Mouse (Mus musculus): ENCODE measurements around the gene Slc1a2. TPM values are rescaled to one million over a fixed set of nuclear protein-coding genes. Genes with fewer than 3 reads are reported as not detected.
A peak's percentile ranks its signal among the peaks of the same experiment; 100 is the strongest.

Slc1a2 gene
- total RNA-seq, 4 experiments from 2014 or later, result 0.41 to 1.4 (median 0.73) TPM

DNA sequence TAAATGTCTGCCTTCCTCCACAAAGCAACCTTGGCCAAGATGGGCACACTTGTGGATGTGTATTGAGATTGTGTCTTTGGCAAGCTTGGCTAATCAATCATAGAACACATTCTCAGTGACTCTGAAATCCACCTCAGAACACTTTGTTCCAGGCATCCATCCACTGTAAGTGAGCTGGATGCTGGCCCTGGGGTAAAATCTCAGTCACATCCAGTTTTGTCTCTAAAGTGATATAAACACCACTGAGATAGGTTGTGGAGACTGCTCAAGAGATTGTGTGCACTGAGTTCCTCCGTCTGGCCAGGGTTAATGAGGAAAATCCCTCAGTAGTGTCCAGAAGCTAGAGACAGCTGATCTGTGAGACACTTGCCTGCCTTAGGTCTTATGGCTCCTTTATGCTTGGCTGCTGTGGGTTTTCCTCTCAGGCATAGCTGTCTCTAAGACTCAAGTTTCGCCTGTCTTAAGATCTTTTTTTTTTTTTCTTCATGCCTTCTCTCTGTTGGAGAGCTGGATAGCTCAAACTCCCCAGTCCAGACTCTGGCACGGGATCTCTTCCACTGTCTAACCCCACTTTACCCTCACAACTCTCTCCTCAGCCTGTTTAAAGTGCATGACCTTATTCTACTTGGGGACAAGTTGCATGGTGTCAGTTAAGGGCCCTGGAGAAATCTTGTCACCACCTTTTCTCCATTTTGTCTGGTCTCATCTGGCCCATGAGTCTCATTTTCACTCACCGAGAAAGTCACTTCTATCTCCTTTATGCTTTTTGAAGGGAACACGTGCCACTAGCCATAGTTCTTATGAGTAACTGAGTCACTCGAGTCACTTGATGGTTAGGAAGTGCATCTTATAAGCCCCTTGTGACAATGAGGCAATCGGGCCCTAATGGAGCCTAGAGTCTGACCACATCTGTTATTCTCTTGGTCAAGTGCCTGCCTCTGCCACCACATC lies 54.5 kb downstream of the Slc1a2 start:
- no peak for DNase-seq (ENCODE audit: low spot score)

DNA sequence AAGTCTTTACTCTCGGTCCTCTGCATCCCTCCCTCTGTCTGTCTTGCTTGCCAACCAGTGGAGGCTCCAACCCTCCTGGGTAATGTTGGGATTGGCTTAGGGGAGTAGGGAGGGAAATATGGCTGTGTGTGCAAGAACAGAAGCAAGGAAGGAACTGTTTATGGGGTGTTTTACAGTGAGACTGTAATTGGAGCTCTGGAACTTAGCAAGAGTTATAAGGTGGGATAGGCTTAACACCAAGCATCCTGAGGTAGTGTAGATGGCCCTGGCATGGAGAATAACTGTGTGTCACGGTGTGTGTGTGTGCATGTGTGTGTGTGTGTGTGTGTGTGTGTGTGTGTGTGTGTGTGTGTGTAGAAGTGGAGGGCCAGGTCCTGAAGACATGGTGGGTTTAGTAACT lies 55.9 kb downstream of the Slc1a2 start:
- no peak for DNase-seq (ENCODE audit: low spot score)

DNA sequence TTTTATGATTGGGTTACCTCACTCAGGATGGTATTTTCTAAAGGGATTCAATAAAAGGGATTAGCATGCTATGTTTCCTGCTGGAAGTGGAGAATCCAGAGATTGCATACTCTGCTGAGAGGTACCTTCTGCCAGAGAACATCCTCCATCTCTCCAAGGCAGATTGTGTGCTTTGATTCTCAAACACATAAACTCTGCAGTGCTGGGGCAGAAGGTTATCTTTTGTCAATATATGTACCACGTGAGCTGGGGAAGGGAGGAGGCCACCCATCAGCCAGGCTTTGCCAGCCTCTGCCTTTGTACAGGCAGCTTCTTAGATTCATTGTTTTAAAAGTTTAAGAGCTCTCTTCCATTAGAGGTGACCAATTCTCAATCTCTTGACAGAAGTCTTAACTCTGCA lies 57.3 kb downstream of the Slc1a2 start:
- no peak for DNase-seq (ENCODE audit: low spot score)

DNA sequence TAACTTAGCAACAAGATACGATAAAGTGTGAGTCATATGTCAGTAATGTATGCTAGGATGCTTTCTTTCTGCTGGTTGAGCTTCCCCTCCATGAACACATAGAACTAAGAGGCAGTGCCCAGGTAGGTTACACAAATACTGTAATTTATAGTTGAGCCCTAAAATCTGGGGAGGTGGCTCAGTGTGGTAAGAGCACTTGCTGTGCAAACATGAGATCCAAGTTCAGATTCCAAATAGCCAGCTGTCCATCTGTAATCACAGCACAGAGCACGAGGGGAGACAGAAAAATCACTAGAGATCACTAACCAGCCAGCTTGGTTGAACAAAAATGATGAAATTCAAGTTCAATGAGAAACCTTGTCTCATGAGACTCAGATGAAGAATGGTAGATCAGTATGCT lies 63.4 kb downstream of the Slc1a2 start:
- no peak for DNase-seq (ENCODE audit: low spot score)

DNA sequence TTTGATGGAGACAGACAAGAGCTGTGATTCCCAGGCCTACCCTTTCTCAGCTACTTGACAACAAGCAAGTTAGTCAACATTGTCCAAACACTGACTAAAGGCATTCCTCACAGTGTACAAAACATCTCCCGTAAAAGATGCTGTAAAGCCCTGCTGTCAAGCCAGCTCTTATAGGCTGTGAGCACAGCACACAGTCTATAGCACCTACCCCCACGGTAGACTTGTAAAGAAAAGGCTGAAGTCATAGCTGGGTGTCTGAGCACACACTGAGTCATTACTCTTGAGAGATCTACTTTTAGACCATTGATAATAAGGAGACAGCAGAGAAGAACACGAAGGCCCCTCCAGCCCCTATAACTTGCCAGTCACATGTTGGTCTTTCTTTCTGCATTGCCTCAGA lies 66.6 kb downstream of the Slc1a2 start:
- no peak for DNase-seq (ENCODE audit: low spot score)

DNA sequence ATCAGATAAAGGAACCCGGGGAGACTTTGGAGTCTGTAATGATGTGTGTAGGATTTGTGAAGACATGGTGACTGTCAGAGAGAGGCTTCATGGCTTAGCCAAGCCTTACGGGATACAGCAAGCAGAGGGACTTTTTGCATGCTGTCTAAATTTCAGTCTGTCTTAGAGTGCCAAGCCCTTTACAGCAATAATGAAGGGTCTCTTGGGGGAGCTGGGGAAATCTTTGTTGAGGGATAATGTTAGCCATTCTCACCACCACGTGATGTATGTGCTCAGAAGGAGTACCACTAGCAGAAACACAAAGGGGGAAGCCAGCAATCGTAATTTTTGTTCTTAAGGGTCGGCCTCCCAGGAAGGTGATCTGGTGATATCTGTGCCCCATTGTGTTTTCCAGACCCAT lies 71.9 kb downstream of the Slc1a2 start:
- DNase-seq (ENCODE audit: low spot score), result no peak

DNA sequence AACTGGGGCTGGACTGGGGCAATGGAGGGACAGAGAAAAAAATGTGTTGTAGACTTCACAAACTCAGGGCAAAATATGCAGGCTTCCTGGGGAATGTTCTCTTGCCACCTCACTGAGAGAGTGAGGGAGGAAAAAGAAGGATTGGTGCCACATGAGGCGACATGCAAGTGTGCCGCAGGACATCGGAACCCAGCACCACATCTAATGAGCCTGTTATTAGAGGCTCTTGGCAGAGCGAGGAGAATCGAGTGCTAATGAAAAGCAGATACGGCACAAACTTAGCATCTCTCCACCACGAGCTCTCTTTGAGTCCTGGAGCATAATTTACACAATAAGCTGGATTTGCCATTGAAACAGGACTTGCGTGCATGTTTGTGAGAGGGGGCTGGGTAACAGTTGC lies 72.3 kb downstream of the Slc1a2 start:
- no peak for DNase-seq (ENCODE audit: low spot score)

DNA sequence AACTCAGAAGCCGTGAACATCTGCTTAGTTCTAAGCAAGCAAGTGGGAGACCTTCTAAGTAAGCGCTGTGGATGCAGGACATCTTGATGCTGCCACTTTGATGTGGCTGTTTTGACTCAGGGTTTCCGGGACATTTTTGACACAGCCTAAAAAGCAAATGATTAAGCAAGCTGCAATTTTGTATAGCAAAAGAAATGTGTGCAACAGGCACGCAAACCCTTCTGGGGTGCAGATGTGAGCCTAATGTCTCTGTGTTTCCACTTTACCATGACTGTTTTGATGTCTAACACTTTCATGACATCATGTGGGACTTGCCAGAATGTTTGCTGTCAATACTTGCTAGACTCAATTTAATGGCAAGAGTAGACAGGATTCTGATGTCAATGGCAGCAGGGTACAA lies 74.7 kb downstream of the Slc1a2 start:
- DNase-seq (ENCODE audit: low spot score), result no peak

DNA sequence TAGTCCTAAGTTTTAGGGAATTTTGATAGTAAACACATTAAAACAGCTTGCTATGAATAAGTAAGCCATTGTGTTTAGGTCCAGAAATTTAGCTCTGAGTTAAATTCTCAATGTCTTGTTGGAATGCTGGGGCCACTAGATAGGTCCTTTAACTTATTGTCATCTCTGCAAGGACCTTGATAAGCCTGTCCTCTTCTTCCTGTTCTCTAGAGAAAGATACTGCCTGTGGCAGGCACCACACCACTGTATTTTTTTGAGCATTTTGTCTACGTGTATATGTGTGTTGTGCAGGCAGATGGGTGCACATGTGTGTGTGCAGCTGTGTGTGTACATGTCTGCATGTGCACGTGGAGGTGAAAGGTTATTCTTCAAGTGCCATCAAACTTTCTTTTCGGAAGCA lies 75.6 kb downstream of the Slc1a2 start:
- DNase-seq (ENCODE audit: low spot score), result no peak

DNA sequence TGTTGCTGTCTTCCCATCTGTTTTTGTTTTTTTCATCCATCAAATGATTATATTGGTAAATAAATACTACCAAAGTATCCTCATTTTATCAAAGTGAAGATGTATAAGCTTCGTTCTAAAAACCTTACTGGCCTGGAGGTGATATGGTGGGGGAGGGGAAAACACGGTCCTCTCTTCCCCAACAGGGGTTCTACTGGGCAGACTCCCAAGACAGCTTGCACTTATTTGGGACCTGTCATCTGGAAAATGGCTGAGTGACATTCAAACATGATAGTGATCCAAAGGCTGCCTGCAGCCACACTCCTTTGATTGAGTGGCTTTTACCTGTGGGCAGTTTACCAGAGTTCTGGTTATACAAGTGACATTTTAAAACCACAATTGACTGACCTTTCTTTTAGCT lies 76.6 kb downstream of the Slc1a2 start:
- no peak for DNase-seq (ENCODE audit: low spot score)

DNA sequence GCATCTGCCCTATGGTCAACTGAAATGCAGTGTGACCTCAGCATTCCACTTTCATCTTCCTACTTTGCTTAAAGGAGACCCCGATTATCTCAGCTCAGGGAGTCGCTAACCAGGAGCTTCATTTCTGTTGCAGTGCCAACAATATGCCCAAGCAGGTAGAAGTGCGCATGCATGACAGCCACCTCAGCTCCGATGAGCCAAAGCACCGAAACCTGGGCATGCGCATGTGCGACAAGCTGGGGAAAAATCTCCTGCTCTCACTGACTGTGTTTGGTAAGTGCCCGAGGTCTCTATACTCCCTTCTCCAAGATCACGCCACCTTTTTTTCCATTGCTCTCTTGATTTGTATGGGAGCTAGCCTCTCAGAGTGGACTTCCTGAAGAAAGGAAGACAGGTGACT lies 77.4 kb downstream of the Slc1a2 start:
- no peak for DNase-seq (ENCODE audit: low spot score)

DNA sequence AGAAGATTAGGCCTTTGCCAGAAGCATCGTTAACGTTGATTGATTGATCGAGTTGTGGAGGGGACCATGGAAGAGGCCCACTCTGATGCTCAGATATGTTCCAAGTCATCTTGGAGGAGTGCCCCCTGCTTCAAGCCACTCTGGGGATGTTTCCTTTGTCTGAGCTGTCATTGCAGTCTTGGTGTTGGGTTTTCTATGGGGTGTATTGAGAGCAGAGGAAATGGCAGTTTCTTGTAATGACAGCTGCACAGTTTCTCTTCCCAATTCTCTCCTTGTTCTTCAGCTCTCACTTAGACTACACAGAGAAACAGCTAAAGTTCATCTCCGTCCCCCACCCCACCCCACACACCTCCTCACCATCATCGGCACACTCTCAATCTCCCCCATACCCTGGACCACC lies 78.0 kb downstream of the Slc1a2 start:
- no peak for DNase-seq (ENCODE audit: low spot score)

DNA sequence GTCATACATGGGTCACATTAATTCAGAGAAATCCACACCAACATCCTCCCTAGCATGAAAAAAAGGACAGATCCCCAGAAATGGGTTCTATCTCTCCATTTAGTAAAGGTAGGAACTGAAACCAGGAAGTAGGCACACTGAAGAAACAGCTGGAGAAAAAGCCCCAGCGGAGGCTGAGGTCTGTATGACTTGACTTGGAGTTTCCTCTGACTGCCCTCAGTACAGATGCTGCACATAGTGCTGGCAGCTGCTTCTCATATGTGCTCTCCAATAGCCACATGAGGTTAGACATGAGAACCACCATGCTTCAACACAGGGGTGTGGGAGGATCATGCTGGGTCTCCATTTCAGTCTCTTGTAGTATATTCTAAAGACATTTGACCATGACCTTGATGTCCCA lies 80.4 kb downstream of the Slc1a2 start:
- no peak for DNase-seq (ENCODE audit: low spot score)

DNA sequence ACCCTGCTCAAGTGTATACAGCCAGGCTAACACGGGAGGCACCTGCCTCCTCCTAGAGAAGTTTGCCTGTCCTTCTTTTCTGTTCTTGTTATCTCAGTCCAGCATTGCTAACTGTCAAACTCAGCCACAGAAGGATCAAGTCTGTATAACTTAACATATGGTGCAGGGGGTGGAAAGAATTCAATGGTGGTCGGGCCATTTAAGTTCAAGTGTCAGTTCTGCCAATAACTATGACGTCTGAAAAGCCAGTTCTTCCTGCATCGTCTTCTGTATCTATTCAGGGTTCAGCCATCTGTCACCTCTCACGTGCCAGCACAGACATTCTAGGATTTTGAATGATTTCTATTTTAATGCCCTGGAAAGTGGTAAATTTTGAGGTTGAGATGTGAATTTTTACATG lies 84.2 kb downstream of the Slc1a2 start:
- no peak for DNase-seq (ENCODE audit: low spot score)

DNA sequence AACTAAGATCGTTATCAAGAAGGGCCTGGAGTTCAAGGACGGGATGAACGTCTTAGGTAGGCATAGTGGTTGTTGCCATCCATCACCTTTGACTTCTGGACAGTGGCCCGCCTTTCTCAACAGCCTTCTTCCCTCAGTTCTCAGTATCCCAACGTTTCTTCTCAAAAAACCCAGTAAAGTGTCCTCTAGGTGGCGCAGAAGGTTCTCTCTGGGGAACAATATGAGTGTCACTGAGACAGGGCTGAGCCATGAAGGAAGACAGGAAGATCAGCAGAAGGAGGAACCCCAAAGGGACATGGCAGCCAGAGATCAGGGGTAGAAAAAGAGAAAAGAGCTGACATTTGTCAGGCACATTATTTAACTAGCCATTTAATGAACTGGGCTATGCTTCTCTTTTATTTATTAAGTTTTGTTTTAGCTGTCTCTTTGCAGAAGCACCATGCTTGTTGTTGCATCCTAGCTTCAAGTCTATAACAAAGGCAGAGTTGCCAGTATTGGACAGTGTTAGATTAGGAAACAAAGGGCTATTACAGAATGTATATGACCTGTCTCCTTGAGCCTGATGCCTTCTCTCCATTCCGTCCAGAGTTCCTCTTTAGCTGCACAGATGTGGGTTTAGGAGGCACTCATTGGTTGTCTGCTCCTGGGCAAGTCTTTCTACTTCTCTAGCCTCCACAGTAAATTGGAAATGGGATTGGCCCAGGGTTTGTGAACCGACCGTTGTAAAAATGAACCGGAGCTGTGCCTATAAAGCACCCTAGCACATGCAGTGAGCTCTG lies 85.6 kb downstream of the Slc1a2 start:
- DNase-seq (ENCODE audit: low spot score), result peak; percentile 39

DNA sequence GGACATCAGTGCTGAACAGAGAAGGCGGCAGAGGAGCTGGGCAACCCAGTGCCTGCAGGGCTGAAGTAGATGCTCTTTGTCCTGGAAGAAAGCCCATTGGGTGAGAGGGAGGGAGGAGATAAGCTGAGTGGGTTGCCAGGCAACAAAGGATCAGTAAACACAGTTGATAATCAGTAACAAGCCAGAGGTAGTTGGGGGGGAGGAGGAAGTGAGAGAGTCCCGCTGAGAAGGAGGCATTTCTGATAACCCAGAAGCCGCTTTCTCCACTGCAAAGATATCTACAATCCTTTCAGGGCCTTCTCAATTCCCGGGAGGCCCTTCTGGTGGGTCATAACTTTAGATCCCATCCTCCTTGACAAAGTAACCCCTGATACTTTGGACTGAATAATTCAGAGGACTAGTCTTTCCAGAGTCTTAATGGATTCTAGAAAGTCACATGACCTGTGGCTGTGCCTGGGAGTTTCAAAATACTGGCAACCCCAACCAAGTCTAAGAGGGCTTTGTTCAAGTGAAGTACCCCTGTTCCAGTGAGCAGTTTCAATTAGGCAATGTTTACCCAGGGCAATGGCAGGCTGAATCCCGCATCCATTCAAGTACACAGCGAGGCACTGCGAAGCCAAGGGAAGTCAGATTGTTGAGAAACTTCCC lies 86.9 kb downstream of the Slc1a2 start:
- DNase-seq (ENCODE audit: low spot score), result peak; percentile 66

DNA sequence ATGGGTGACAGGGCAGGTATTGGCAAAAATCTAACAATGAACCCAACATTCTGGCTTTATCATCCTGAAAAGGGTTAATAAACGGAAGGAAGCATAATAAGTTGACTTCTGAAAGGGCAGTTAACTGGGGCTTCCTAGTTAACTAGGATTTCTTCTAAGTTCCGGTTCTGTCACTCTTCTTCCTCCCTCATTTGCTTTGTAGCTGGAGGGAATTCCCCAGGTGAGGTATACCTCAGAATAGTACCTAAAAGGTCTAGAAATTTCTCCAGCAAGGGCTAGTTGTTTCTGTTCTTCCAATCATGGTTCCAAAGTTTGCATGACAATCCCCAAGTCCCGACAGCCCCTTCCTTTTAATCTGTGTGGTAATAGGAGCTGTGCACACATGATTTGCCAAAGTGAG lies 89.3 kb downstream of the Slc1a2 start:
- DNase-seq (ENCODE audit: low spot score), result no peak

DNA sequence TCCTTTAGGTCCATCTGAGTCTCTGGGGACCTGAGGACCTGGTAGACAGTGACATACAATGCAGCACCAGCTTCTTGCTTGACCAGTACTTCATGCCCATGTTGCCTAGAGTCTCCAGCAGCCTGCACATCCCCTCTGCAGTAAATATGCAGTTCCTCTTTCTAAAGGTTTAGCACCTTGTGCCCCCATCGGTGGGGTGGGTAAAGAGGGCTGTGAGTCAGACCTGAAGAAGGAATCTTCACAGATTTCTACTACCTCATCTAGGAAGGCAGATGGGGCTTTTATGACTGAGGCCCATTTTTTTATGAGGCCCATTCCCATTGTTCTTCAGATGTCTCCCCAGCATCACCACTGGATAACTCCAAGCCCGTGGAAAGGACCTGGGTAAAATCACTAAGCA lies 91.5 kb downstream of the Slc1a2 start:
- no peak for DNase-seq (ENCODE audit: low spot score)

DNA sequence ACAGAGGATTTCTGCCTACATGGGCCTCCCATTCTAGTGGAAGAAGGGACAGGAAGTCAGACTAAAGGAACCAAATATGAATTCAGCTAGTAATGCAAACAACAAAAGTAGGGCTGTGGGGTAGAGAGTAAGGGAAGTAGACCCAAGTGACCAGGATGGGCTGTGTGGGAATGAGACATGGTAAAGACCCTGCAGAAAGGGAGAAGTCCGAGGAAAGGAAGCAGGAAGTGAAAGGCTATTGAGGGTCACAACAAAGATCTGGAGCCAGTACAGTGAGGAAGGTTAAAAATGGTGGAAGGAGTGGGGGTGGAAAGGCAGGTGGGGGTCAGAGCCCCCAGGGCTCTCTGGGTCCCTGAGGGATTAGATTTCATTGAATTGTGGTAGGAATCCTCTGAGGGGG lies 93.4 kb downstream of the Slc1a2 start:
- no peak for DNase-seq (ENCODE audit: low spot score)

DNA sequence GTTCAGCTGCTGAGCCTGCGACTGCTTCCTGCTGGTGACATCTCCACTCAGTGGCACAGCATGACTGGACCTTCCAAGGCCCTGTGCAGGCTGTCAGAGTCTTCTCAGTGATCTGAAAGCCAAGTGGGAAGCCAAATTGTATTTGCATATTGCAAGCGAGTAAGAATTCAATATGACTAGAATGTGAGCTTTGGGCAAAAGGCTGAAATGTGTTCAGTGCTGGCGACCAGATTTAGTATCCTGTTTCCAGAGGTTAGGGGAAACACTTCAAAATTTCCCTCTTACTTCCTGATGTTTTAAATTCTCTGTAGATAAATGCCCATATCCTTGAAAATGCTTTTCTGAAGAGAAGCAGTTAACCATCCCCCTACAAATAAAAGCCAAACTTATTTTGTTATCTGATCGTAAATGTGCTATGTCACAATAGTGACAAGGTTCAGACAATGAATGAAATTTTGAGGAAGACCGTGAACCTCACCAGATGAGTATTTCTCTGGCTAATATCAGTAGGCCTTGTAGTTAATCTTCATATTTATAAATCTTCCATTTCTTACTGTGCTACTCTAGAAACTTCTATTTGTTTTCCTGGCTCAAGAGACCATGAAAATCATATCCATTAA lies 98.9 kb downstream of the Slc1a2 start:
- DNase-seq (ENCODE audit: low spot score), result no peak

DNA sequence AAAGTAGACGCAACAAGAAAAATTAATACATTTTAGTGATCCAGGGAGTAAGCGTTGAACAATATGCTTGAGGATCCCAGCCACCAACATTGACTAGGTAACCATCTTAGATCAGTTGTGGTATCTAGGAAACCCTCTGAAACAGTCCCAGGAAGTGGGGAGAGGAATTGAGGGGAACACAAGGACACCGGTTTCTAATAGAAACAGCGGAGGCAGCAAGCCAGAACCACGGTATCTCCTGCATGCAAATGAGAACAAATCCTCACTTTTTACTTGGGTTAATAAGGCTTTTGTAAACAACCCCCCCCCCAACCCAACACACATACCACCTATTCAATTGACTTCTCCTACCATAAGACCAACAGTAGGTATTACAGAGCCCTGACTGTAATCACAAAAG lies 101.0 kb downstream of the Slc1a2 start:
- no peak for DNase-seq (ENCODE audit: low spot score)
